Mouse (Mus musculus): ENCODE results near the gene Aknad1.

Gene Aknad1

GRCm38 (mm10) chr3:108751061-108751460, 11.6 kb downstream of the Aknad1 start:
- no peak for DNase-seq (ENCODE audit: low spot score)

GRCm38 (mm10) chr3:108751691-108752090, 12.2 kb downstream of the Aknad1 start:
- no peak for DNase-seq (ENCODE audit: low spot score)

GRCm38 (mm10) chr3:108754541-108754940, 15.1 kb downstream of the Aknad1 start:
- DNase-seq (ENCODE audit: low spot score), result no peak

GRCm38 (mm10) chr3:108755542-108755941, 16.1 kb downstream of the Aknad1 start:
- no peak for DNase-seq (ENCODE audit: low spot score)

- no peak for DNase-seq (ENCODE audit: low spot score)
These were observed 16.7 kb downstream of the Aknad1 start for GRCm38 (mm10) chr3:108756131-108756530.

- DNase-seq (ENCODE audit: low spot score), result no peak
These were observed 18.1 kb downstream of the Aknad1 start for GRCm38 (mm10) chr3:108757570-108757969.

- DNase-seq (ENCODE audit: low spot score), result peak; percentile 14
These were observed 20.3 kb downstream of the Aknad1 start for GRCm38 (mm10) chr3:108759566-108760420.

- peak; percentile 28 for DNase-seq (ENCODE audit: low spot score)
These were observed 23.2 kb downstream of the Aknad1 start for GRCm38 (mm10) chr3:108762597-108763111.

- DNase-seq (ENCODE audit: low spot score), result no peak
These were observed 24.2 kb downstream of the Aknad1 start for GRCm38 (mm10) chr3:108763691-108764090.

- DNase-seq (ENCODE audit: low spot score), result no peak
These were observed 25.5 kb downstream of the Aknad1 start for GRCm38 (mm10) chr3:108764976-108765375.

GRCm38 (mm10) chr3:108765476-108765875, 26.0 kb downstream of the Aknad1 start:
- no peak for DNase-seq (ENCODE audit: low spot score)

- no peak for DNase-seq (ENCODE audit: low spot score)
These were observed 27.5 kb downstream of the Aknad1 start for GRCm38 (mm10) chr3:108766943-108767342.

- DNase-seq (ENCODE audit: low spot score), result no peak
These were observed 28.0 kb downstream of the Aknad1 start for GRCm38 (mm10) chr3:108767416-108767815.

GRCm38 (mm10) chr3:108769547-108769946, 30.1 kb downstream of the Aknad1 start:
- peak; percentile 16 for DNase-seq (ENCODE audit: low spot score)

- peak; percentile 82 for DNase-seq (ENCODE audit: low spot score)
These were observed 31.4 kb downstream of the Aknad1 start for GRCm38 (mm10) chr3:108770725-108771368.

GRCm38 (mm10) chr3:108772211-108772610, 32.8 kb downstream of the Aknad1 start:
- peak; percentile 18 for DNase-seq (ENCODE audit: low spot score)

- DNase-seq (ENCODE audit: low spot score), result no peak
These were observed 33.4 kb downstream of the Aknad1 start for GRCm38 (mm10) chr3:108772811-108773210.

- DNase-seq (ENCODE audit: low spot score), result no peak
These were observed 39.5 kb downstream of the Aknad1 start for GRCm38 (mm10) chr3:108778761-108779540.

- peak; percentile 67 for DNase-seq (ENCODE audit: low spot score)
These were observed 41.9 kb downstream of the Aknad1 start for GRCm38 (mm10) chr3:108781238-108781883.

- no peak for DNase-seq (ENCODE audit: low spot score)
These were observed 42.4 kb downstream of the Aknad1 start for GRCm38 (mm10) chr3:108781884-108782270.

- no peak for DNase-seq (ENCODE audit: low spot score)
These were observed 43.0 kb downstream of the Aknad1 start for GRCm38 (mm10) chr3:108782364-108782895.

All from lung, postnatal 25 days (tissue).